In genomic region chr7:96672322-96672914, GRCm38 (mm10) we compare ENCODE assay signal across 11 mouse cellular contexts.
A peak's percentile ranks its signal among the peaks of the same experiment; 100 is the strongest.
DNase-seq lines count a peak whose midpoint lies in the region; ATAC-seq lines count a peak whose summit lies in the region.
"Had no signal": no experiment of that assay in that cellular context is flagged by ENCODE, and none has a peak within 500 bp of the region (broad histone marks: within the 10 kb centered on the region; RNA-seq: fewer than 3 reads in every experiment).

No protein-coding gene starts in this region.

- DNase-seq in neural tube, embryonic 11.5 days (ENCODE audit: low spot score) = no peak
- DNase-seq in neural tube, embryonic 10.5 days (ENCODE audit: extremely low spot score, low spot score) = no peak
- DNase-seq in layer of hippocampus, adult 9-10 months (ENCODE audit: low spot score) = no peak
- DNase-seq in layer of hippocampus, postnatal 25 days (ENCODE audit: extremely low spot score in 1 of 2, low spot score in 1 of 2) = no peak
- DNase-seq in spleen, postnatal 4 days (ENCODE audit: low spot score in 2 of 2) = no peak
- DNase-seq: lung, adult 2 months had no signal

- H3K4me1 ChIP-seq in neural tube, embryonic 11.5 days (ENCODE audit: control insufficient read depth, insufficient read depth, low read length) = peaks cover 21% of the 10 kb centered on the region
- H3K4me1 ChIP-seq in embryonic facial prominence, embryonic 12.5 days = peaks cover 49% of the 10 kb centered on the region
- H3K4me1 ChIP-seq in hindbrain, embryonic 15.5 days (replicated peaks) = peaks cover 17% of the 10 kb centered on the region
- peaks cover 28% of the 10 kb centered on the region for H3K4me1 ChIP-seq in neural tube, embryonic 15.5 days

- H3K9me3 ChIP-seq in neural tube, embryonic 11.5 days (ENCODE audit: control insufficient read depth, low read length) = no peaks in the 10 kb centered on the region
- H3K9me3 ChIP-seq in embryonic facial prominence, embryonic 12.5 days = no peaks in the 10 kb centered on the region
- no peaks in the 10 kb centered on the region for H3K9me3 ChIP-seq in hindbrain, embryonic 15.5 days
- no peaks in the 10 kb centered on the region for H3K9me3 ChIP-seq in neural tube, embryonic 15.5 days (replicated peaks)
- H3K9me3 ChIP-seq: heart, embryonic 10.5 days had no signal

- 8% methylated on average over 6 of the region's 6 CpGs for WGBS in neural tube, embryonic 11.5 days
- WGBS in embryonic facial prominence, embryonic 12.5 days = 24% methylated on average over 6 of the region's 6 CpGs
- 10% methylated on average over 6 of the region's 6 CpGs for WGBS in hindbrain, embryonic 15.5 days
- WGBS in neural tube, embryonic 15.5 days = 12% methylated on average over 6 of the region's 6 CpGs

- no peak overlapping the region for H3K27ac ChIP-seq in neural tube, embryonic 11.5 days (ENCODE audit: low read depth, low read length)
- H3K27ac ChIP-seq in embryonic facial prominence, embryonic 12.5 days = peak overlapping the region; percentile 73
- H3K27ac ChIP-seq in hindbrain, embryonic 15.5 days (replicated peaks) = 0 out of 2 replicates have a peak overlapping the region, but pooled peaks have one; percentile 46
- 0 out of 2 replicates have a peak overlapping the region, but pooled peaks have one; percentile 11 for H3K27ac ChIP-seq in neural tube, embryonic 15.5 days (replicated peaks)
- H3K27ac ChIP-seq: heart, embryonic 10.5 days had no signal

- no peaks in the 10 kb centered on the region for H3K36me3 ChIP-seq in neural tube, embryonic 11.5 days (ENCODE audit: control insufficient read depth, insufficient read depth, low read length)
- no peaks in the 10 kb centered on the region for H3K36me3 ChIP-seq in embryonic facial prominence, embryonic 12.5 days
- H3K36me3 ChIP-seq in hindbrain, embryonic 15.5 days = no peaks in the 10 kb centered on the region
- no peaks in the 10 kb centered on the region for H3K36me3 ChIP-seq in neural tube, embryonic 15.5 days
- H3K36me3 ChIP-seq: G1E; heart, embryonic 10.5 days had no signal

- ATAC-seq in neural tube, embryonic 11.5 days (ENCODE audit: insufficient read depth, low FRiP score, low TSS enrichment) = peak; percentile 82
- no peak for ATAC-seq in embryonic facial prominence, embryonic 12.5 days (ENCODE audit: insufficient number of reproducible peaks, insufficient read depth, low FRiP score, low TSS enrichment)
- ATAC-seq in hindbrain, embryonic 15.5 days (ENCODE audit: low FRiP score, low read depth) = peak; percentile 49; the same call in 1 of the 2 replicates
- ATAC-seq in neural tube, embryonic 15.5 days (ENCODE audit: low FRiP score) = peak; percentile 66; the same call in 1 of the 2 replicates

- H3K27me3 ChIP-seq in neural tube, embryonic 11.5 days (ENCODE audit: control insufficient read depth, insufficient read depth, low read length) = no peaks in the 10 kb centered on the region
- H3K27me3 ChIP-seq in embryonic facial prominence, embryonic 12.5 days = no peaks in the 10 kb centered on the region
- H3K27me3 ChIP-seq in hindbrain, embryonic 15.5 days = peaks cover 3% of the 10 kb centered on the region; the same call in 1 of the 2 replicates
- H3K27me3 ChIP-seq in neural tube, embryonic 15.5 days (replicated peaks) = no peaks in the 10 kb centered on the region

- no peak overlapping the region for H3K9ac ChIP-seq in neural tube, embryonic 11.5 days (ENCODE audit: low read length)
- H3K9ac ChIP-seq in embryonic facial prominence, embryonic 12.5 days = no peak overlapping the region
- H3K9ac ChIP-seq in hindbrain, embryonic 15.5 days = no peak overlapping the region
- H3K9ac ChIP-seq in neural tube, embryonic 15.5 days (replicated peaks) = no peak overlapping the region

- no peak overlapping the region for H3K4me2 ChIP-seq in neural tube, embryonic 11.5 days (ENCODE audit: low read depth)
- H3K4me2 ChIP-seq in embryonic facial prominence, embryonic 12.5 days (replicated peaks) = no peak overlapping the region
- no peak overlapping the region for H3K4me2 ChIP-seq in hindbrain, embryonic 15.5 days
- H3K4me2 ChIP-seq in neural tube, embryonic 15.5 days = no peak overlapping the region

- no peak overlapping the region for H3K4me3 ChIP-seq in neural tube, embryonic 11.5 days (ENCODE audit: low read depth, low read length)
- H3K4me3 ChIP-seq in embryonic facial prominence, embryonic 12.5 days = no peak overlapping the region
- H3K4me3 ChIP-seq in hindbrain, embryonic 15.5 days = no peak overlapping the region
- no peak overlapping the region for H3K4me3 ChIP-seq in neural tube, embryonic 15.5 days (replicated peaks)
- H3K4me3 ChIP-seq: heart, embryonic 10.5 days had no signal
